Mouse (Mus musculus) common myeloid progenitor, adult 5-6 weeks (primary cell): Measurements from ENCODE around the gene Lgalsl. TPM values are rescaled to one million over a fixed set of nuclear protein-coding genes. Genes with fewer than 3 reads are reported as not detected.
A peak's percentile ranks its signal among the peaks of the same experiment; 100 is the strongest.

Source experiments
- ATAC-seq: replicated peaks from 2 replicates; pipeline ENCODE4 v1.8.0; 2016; ENCODE audit warnings: low read depth, mild to moderate bottlenecking, moderate TSS enrichment, inconsistent platforms; ENCODE audit not compliant: poor library complexity, severe bottlenecking
- total RNA-seq: library from RNA; stranded (forward); fragments of 200-1000, 187-1606 nt; gene quantifications from 2 replicates; pipeline ENCODE4 v1.2.3, GENCODE M21; 2017

Lgalsl gene
- total RNA-seq, 1 experiment from 2014 or later: 4.4 TPM

DNA sequence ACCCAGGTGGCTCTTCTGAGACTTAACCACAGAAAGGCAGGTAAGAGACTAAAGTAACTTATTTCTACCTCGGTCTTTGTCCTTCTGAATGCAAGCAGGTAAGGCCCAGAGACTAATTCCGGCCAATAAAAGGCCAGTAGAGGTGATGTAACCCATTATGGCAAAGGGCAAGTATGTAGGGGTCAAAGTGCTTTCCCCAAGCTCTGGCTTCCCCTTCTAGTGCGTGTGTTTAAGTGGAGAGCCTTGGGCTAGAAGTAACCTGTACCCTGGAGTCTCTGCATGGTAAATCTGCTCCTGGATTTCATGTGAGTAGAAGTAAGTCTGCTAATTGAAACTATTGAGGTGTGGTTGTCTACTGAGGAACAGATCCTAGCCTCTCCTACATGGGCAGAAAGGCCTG lies 42.8 kb downstream of the Lgalsl start:
- no peak for ATAC-seq

DNA sequence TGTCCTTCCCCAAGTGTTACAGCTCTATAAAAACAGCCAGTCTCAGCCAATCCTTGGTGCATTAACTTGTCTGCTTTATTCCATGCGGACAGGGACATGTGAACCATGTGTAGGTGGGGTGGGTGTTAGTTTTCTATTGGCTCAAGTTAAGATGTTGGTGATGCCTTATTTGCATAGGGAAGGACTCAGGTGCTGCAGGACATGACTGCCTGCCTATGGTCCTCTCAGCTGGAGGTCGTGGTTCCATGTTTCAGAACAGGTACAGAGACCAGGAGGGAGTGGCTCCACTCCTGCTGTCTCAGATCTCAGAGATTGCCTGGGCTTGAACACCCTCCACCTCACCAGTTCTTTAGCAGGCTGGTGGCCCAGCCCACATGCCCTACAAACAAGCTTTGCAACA lies 44.7 kb downstream of the Lgalsl start:
- no peak for ATAC-seq

DNA sequence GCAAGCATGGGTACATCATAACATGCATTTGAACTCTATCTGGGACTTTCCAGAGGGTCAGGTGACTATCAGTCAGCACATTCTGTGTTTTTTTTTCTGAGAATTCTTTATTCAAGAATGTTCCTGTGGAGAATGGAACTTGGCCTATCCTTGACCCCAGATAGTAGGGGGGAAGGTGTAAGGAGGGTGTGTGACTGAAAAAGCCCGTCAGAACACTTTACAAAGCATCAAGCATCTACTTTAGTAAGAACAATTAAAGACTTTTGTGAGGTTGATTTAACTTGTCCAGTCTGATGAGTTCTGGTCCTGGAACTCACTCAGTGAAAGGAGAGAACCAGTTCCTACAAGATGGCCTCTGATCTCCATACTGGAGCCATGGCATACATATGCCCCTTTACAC lies 45.7 kb downstream of the Lgalsl start:
- ATAC-seq: no peak

DNA sequence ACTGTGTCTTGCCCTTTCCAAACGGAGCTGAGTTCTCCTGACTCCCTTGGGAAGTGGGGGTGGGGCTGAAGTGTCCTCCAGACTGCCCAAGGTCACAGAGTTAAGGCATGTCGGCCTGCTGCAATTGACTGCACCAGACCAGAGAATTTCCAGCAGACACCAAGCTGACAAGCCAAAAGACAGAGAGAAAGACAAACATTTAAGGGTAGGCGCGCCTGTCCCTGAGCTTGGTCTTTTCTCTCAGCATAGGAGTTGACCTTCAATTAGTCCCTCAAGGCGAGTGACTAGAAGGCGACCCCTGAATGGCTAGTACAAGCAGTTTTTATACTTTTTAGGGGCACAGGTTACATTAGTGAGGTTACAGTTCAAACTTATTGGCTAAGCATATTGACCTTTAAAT lies 46.1 kb downstream of the Lgalsl start:
- no peak for ATAC-seq

DNA sequence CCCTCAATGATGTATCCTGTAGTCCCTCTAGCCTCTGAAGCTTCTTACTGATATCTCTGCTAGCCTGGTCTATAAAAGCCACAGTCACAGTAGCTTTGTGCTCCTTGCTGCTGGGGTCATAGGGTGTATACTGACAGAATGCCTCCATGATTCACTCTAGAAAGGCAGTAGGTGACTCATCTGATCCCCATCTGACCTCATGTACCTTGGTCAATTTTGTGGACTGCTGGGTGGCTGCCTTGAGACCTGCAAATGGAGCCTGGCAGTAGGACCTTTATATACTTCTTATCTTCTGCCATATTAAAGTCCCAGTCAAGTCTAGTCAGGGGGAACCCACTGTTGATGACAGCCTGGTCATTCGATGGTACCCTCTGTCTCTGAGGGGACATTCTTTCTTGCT lies 47.4 kb downstream of the Lgalsl start:
- ATAC-seq: no peak

DNA sequence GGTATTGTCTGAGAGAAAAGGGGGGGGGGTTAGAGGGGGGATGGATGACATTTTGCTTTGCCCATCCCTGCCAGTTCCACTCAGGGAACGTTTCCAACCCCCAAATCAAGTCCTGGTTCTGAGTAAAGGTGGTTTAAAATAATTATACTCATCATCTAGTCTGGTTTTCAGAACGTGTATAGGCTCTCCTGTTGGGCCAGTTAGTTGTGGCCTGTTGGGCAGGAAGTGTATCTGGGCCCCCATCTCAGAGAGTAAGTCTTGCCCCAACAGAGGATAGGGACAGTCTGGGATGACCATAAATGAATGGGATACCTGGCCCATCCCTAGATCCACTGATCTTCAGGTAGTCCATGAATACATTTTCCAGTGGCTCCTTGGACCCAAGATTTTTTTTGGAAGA lies 48.2 kb downstream of the Lgalsl start:
- no peak for ATAC-seq

DNA sequence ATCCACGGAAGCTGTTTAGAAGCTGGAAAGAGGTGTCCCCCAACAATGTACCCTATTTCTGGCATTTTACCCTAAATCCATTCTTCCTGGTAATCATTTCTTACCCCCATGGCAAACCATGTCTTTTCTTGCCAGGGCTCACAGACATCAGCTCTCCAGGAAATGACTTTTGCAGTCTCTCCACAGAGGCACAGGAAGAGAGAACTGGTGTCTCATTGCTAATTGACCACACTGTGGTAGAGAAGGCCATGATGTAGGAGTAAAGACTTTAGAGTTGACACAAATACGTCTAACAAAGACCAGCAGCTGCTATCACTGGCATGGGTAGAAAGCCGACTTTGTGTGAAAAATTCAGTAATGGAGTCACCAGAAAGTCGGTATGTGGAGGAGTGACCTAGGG lies 50.5 kb downstream of the Lgalsl start:
- ATAC-seq: 0 out of 2 replicates have a peak, but pooled peaks have one; percentile 34

DNA sequence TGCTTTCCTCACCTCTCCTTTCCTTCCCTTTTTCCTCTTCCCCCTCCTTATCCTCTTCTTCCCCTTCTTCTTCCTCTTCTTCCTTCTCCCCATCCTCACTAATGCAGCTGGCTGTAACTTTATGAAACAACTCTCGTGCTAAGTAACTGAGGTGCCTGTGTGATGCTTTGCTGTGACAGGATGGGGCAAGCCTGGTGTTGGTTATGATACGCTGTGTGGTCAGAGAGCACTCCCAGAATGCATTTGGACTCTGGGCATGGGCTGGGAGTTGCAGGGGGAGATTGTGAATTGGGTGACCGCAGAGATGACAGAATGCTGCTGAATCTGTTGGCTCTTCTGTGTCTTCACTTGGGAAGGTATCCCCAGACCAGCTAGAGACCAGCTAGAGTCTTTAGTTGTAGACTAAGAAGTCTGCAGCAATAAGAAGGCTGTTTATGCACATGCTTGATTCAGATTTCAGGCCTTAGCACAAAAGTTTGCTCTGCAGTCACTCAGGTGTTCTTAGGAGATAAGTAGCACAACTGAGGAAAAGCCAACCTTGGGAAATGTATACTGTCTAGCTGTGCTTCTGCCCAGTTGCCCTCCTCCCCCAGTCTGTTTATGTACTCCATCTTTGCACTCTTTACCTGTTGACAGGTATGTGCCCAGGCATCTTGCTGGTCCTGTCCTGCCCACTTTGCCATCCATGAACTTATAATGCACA lies 51.8 kb downstream of the Lgalsl start:
- peak; percentile 83 for ATAC-seq

DNA sequence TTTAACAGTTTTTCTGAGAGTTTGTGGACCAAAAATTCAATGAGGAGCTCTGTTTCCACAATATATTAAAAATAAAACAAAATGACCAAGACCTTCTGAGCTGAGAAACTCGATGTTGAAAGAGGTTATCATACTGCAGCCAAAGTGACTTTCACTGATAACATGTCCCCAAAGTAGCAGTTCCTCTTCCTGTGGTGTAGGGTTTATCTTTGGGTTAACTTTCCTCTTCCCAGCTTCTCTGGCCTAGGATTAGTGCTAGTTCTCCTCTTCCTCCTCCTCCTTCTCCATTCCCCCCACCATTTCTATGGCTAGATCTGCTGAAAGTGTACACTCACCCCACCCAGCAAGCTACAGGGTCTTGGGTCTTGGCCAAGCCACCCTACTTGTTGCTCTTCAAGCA lies 52.6 kb downstream of the Lgalsl start:
- ATAC-seq: peak; percentile 67

DNA sequence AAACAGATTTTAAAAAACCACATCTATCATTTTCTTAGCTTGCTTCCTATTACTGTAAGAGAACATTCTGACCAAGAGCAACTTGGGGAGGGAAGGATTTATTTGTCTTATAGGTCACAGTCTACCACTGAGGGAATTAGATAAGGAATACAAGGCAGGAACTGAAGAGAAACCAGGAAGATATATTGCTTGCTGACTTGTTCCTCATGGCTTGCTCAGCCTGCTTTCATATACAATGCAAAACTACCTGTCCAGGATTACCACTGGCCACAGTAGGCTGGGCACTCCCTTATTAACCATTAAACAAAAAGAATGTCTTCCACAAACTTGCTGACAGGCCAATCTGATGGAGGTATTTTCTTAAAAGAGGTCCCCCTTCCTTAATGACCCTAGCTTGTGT lies 54.2 kb downstream of the Lgalsl start:
- ATAC-seq: no peak

Other genes starting within 250 kb of the Lgalsl start
- gene Aftph, start 89.5 kb downstream of the Lgalsl start, total RNA-seq: 60.1 and 65.0 TPM in 2 replicates